Mouse (Mus musculus): ENCODE data around the gene Rbp3. TPM values are rescaled to one million over a fixed set of nuclear protein-coding genes. Genes with fewer than 3 reads are reported as not detected.

The Rbp3 gene
- not detected in 3 replicates for total RNA-seq (2017)

- no peak for ATAC-seq (replicated peaks; ENCODE audit: insufficient number of reproducible peaks, low FRiP score, low TSS enrichment, poor library complexity, severe bottlenecking)
Observed at GRCm38 (mm10) chr14:33953761-33954160, at the start of gene Rbp3. Gene Rbp3 (plus strand): TSS chr14:33954003.

GRCm38 (mm10) chr14:33904851-33905250, 49.0 kb upstream of the Rbp3 start:
- ATAC-seq (replicated peaks; ENCODE audit: insufficient number of reproducible peaks, low FRiP score, low TSS enrichment, poor library complexity, severe bottlenecking): no peak

GRCm38 (mm10) chr14:33913727-33914126, 40.1 kb upstream of the Rbp3 start:
- no peak for ATAC-seq (replicated peaks; ENCODE audit: insufficient number of reproducible peaks, low FRiP score, low TSS enrichment, poor library complexity, severe bottlenecking)

GRCm38 (mm10) chr14:33914206-33914605, 39.6 kb upstream of the Rbp3 start:
- no peak for ATAC-seq (replicated peaks; ENCODE audit: insufficient number of reproducible peaks, low FRiP score, low TSS enrichment, poor library complexity, severe bottlenecking)

GRCm38 (mm10) chr14:33920727-33921559, 32.9 kb upstream of the Rbp3 start:
- ATAC-seq (replicated peaks; ENCODE audit: insufficient number of reproducible peaks, low FRiP score, low TSS enrichment, poor library complexity, severe bottlenecking): no peak

DNA sequence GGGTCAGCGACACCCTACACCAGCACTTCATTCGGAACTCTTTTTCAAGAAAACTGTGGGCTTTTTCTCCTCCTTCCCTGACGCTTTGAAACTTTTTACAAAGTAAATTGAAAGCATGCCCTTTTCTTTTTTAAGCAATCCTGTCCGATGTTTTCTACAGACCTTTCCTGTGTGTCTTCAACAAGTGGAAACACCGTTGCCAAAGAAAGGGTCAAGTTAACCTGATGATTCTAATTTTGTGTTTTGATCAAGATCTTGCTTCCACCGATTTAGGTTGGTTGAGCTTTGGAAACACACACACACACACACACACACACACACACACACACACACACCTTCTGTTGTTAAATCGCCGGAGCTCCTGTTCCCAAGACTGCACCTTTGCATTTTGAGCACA, 31.0 kb upstream of the Rbp3 start:
- ATAC-seq (replicated peaks; ENCODE audit: insufficient number of reproducible peaks, low FRiP score, low TSS enrichment, poor library complexity, severe bottlenecking): no peak

DNA sequence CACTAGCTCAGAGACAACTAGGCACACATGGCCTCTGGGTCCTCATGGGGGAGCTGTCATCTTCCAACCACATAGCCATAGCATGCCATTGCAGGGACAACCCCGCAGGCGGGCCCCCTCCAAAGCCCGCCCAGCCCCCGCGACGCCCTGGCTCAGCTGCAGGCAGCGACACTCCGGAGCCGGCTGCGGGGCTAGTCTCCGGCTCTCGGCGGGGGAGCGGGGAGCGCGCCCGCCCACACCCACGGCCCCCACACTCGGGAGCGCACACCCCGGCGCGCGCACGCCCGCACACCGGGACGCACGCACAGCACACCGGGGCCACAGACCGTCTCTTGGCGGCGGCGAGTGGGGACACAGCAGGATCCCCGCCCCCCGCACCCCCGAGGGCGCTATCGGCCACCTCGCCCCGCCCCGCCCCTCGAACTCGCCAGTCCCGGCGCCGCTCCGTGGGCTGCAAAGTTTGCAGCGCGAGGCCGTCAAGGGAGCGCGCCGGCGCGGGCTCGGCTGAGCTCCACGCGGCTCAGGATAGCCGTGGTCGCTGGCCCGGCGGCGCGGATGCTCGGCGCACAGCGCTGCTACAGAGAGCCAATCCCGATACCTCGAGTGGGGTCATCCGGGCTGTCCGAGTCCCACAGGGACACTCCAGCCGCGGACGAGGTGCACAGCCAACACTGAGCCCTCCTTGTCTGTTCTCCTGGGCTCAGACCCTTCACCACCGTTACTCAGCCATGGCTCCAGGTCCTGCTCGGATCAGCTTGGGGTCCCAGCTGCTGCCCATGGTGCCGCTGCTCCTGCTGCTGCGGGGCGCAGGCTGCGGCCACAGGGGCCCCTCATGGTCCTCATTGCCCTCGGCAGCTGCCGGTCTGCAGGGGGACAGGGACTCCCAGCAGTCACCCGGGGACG, 30.4 kb upstream of the Rbp3 start, which contains the start of gene Gdf10:
Gene Gdf10, plus strand, starts transcription at position 420 of the 903 bp plus-strand sequence.
- ATAC-seq (replicated peaks; ENCODE audit: insufficient number of reproducible peaks, low FRiP score, low TSS enrichment, poor library complexity, severe bottlenecking): no peak

GRCm38 (mm10) chr14:33931853-33932252, 21.9 kb upstream of the Rbp3 start:
- no peak for ATAC-seq (replicated peaks; ENCODE audit: insufficient number of reproducible peaks, low FRiP score, low TSS enrichment, poor library complexity, severe bottlenecking)

- no peak for ATAC-seq (replicated peaks; ENCODE audit: insufficient number of reproducible peaks, low FRiP score, low TSS enrichment, poor library complexity, severe bottlenecking)
Observed at GRCm38 (mm10) chr14:33932935-33933703, 20.7 kb upstream of the Rbp3 start.

DNA sequence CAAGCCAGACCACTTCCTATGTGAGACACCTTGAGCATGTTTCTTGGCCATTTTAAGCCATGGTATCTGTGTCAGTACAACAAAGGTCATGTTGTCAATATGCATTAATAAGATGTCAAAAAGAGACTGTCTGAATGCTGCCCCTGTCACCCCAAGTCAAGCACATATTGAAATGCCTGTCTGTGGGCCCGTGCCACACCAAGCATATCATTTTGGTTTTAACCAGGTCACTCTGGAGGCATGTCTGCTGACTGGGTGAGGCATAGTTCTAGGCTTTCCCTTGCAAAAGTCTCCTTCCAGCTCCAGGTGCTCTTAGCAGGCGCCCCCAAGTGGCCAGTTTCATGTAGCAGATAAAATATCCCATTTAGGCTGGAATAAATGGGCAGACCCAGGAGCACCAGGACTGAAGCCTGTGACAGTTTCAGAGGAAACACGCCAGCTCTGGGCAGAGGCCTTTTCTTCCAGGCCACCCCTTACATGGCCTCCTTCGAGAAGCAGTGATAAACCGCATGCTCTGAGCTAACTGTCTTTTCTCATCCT, 20.0 kb upstream of the Rbp3 start:
- no peak for ATAC-seq (replicated peaks; ENCODE audit: insufficient number of reproducible peaks, low FRiP score, low TSS enrichment, poor library complexity, severe bottlenecking)

DNA sequence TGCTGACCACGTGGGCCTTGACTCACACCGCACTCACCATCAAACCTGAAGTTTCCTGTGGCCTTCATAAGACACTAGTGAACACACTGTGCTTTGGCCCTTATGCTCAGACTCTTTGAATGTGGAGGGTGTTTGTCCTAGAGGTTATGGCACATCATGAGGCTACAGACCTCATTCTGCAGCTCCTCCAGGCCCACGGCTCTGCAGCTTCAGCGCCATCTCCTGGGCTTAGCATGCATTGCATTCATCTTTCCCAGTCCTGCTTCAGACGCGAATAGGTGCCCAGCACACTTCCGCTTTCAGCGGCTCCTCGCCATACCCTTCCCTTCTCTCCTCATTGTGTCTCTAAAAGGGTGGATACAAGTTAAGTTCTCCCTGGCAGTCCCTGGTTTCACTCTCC, 14.7 kb upstream of the Rbp3 start:
- ATAC-seq (replicated peaks; ENCODE audit: insufficient number of reproducible peaks, low FRiP score, low TSS enrichment, poor library complexity, severe bottlenecking): no peak

GRCm38 (mm10) chr14:33940739-33941138, 13.1 kb upstream of the Rbp3 start, which contains the start of gene Gdf2:
Gene Gdf2 (plus strand): TSS chr14:33941039.
- ATAC-seq (replicated peaks; ENCODE audit: insufficient number of reproducible peaks, low FRiP score, low TSS enrichment, poor library complexity, severe bottlenecking): no peak

DNA sequence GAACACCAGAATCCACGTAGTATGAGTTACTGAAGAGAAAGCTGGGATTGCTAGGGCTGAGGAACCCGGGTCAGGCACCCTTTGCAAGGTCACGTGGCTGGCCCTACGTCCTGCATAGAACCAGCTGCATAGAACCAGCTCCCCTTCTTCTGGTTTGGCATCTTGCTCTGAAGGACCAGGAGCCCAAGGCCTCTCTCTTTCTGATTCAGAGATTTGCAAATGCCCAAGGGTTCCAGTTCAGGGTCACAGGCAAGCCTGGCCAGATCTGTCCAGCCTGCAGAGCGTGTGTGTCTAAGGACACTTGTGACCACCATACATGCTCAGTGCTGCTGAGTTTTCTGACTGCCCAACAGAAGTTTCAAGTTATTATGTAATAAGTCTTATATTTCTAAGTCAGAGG, 11.6 kb upstream of the Rbp3 start:
- ATAC-seq (replicated peaks; ENCODE audit: insufficient number of reproducible peaks, low FRiP score, low TSS enrichment, poor library complexity, severe bottlenecking): no peak

GRCm38 (mm10) chr14:33946125-33946524, 7.7 kb upstream of the Rbp3 start:
- ATAC-seq (replicated peaks; ENCODE audit: insufficient number of reproducible peaks, low FRiP score, low TSS enrichment, poor library complexity, severe bottlenecking): no peak

GRCm38 (mm10) chr14:33952233-33952981, 1.4 kb upstream of the Rbp3 start:
- no peak for ATAC-seq (replicated peaks; ENCODE audit: insufficient number of reproducible peaks, low FRiP score, low TSS enrichment, poor library complexity, severe bottlenecking)

DNA sequence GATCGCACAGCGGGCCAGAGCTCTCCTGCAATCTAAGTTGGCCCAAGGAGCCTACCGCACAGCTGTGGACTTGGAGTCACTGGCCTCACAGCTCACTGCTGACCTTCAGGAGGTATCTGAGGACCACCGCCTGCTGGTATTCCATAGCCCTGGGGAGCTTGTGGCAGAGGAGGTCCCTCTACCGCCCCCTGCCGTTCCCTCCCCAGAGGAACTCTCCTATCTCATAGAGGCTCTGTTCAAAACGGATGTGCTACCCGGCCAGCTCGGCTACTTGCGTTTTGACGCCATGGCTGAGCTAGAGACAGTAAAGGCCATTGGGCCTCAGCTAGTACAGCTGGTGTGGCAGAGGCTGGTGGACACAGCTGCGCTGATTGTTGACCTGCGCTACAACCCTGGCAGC, 2.3 kb downstream of the Rbp3 start:
- ATAC-seq (replicated peaks; ENCODE audit: insufficient number of reproducible peaks, low FRiP score, low TSS enrichment, poor library complexity, severe bottlenecking): no peak

GRCm38 (mm10) chr14:33958186-33958585, 4.4 kb downstream of the Rbp3 start:
- no peak for ATAC-seq (replicated peaks; ENCODE audit: insufficient number of reproducible peaks, low FRiP score, low TSS enrichment, poor library complexity, severe bottlenecking)

GRCm38 (mm10) chr14:33958841-33959240, 5.0 kb downstream of the Rbp3 start:
- no peak for ATAC-seq (replicated peaks; ENCODE audit: insufficient number of reproducible peaks, low FRiP score, low TSS enrichment, poor library complexity, severe bottlenecking)
